Comparison of ENCODE assay signal across 8 mouse cellular contexts in genomic region chr5:134637820-134638367, GRCm38 (mm10). TPM values are rescaled to one million over a fixed set of nuclear protein-coding genes. Genes with fewer than 3 reads are reported as not detected.
DNase-seq lines count a peak whose midpoint lies in the region; ATAC-seq lines count a peak whose summit lies in the region.

No protein-coding gene starts in this region.

- H3K4me1 ChIP-seq in neural tube, embryonic 11.5 days (ENCODE audit: control insufficient read depth, insufficient read depth, low read length): peaks cover 3% of the 10 kb centered on the region; the same call in 1 of the 2 replicates
- peaks cover 21% of the 10 kb centered on the region for H3K4me1 ChIP-seq in forebrain, embryonic 12.5 days
- peaks cover 39% of the 10 kb centered on the region for H3K4me1 ChIP-seq in liver, embryonic 12.5 days
- peaks cover 6% of the 10 kb centered on the region; the same call in 1 of the 2 replicates for H3K4me1 ChIP-seq in stomach, embryonic 15.5 days

- no peak overlapping the region for H3K27ac ChIP-seq in neural tube, embryonic 11.5 days (ENCODE audit: low read depth, low read length)
- H3K27ac ChIP-seq in forebrain, embryonic 12.5 days: no peak overlapping the region
- peak overlapping the region; percentile 94; the same call in 1 of the 2 replicates for H3K27ac ChIP-seq in liver, embryonic 12.5 days
- H3K27ac ChIP-seq in stomach, embryonic 15.5 days: peak overlapping the region; percentile 95

- 37% methylated on average over 5 of the region's 5 CpGs for WGBS in neural tube, embryonic 11.5 days
- 36% methylated on average over 5 of the region's 5 CpGs for WGBS in forebrain, embryonic 12.5 days
- 11% methylated on average over 5 of the region's 5 CpGs for WGBS in liver, embryonic 12.5 days (ENCODE audit: insufficient replicate concordance)
- WGBS in stomach, embryonic 15.5 days: 16% methylated on average over 5 of the region's 5 CpGs

- peak overlapping the region; percentile 79 for H3K4me2 ChIP-seq in neural tube, embryonic 11.5 days (ENCODE audit: low read depth)
- H3K4me2 ChIP-seq in forebrain, embryonic 12.5 days: peak overlapping the region; percentile 80
- peak overlapping the region; percentile 89 for H3K4me2 ChIP-seq in liver, embryonic 12.5 days
- H3K4me2 ChIP-seq in stomach, embryonic 15.5 days: peak overlapping the region; percentile 67

- no peak for DNase-seq in neural tube, embryonic 11.5 days (ENCODE audit: low spot score)
- DNase-seq in neural tube, embryonic 10.5 days (ENCODE audit: extremely low spot score, low spot score): no peak
- no peak for DNase-seq in spleen, adult 18-20 months
- DNase-seq in urinary bladder, postnatal 4 days (ENCODE audit: low spot score in 2 of 2): no peak
- DNase-seq in cerebellum, adult 11 months: no peak

- peaks cover 4% of the 10 kb centered on the region; the same call in 1 of the 2 replicates for H3K36me3 ChIP-seq in neural tube, embryonic 11.5 days (ENCODE audit: control insufficient read depth, insufficient read depth, low read length)
- H3K36me3 ChIP-seq in forebrain, embryonic 12.5 days (replicated peaks): peaks cover 36% of the 10 kb centered on the region
- H3K36me3 ChIP-seq in liver, embryonic 12.5 days: peaks cover 43% of the 10 kb centered on the region
- H3K36me3 ChIP-seq in stomach, embryonic 15.5 days: peaks cover 13% of the 10 kb centered on the region

- peak overlapping the region; percentile 84 for H3K4me3 ChIP-seq in neural tube, embryonic 11.5 days (ENCODE audit: low read depth, low read length)
- H3K4me3 ChIP-seq in forebrain, embryonic 12.5 days (replicated peaks): peak overlapping the region; percentile 99
- peak overlapping the region; percentile 96 for H3K4me3 ChIP-seq in liver, embryonic 12.5 days
- H3K4me3 ChIP-seq in stomach, embryonic 15.5 days (replicated peaks): peak overlapping the region; percentile 68

- H3K9me3 ChIP-seq in neural tube, embryonic 11.5 days (ENCODE audit: control insufficient read depth, low read length): no peaks in the 10 kb centered on the region
- no peaks in the 10 kb centered on the region for H3K9me3 ChIP-seq in forebrain, embryonic 12.5 days
- H3K9me3 ChIP-seq in liver, embryonic 12.5 days (replicated peaks): no peaks in the 10 kb centered on the region
- no peaks in the 10 kb centered on the region for H3K9me3 ChIP-seq in stomach, embryonic 15.5 days

- peak overlapping the region; percentile 91 for H3K9ac ChIP-seq in neural tube, embryonic 11.5 days (ENCODE audit: low read length)
- peak overlapping the region; percentile 100 for H3K9ac ChIP-seq in forebrain, embryonic 12.5 days
- peak overlapping the region; percentile 99 for H3K9ac ChIP-seq in liver, embryonic 12.5 days
- peak overlapping the region; percentile 92 for H3K9ac ChIP-seq in stomach, embryonic 15.5 days

- ATAC-seq in neural tube, embryonic 11.5 days (ENCODE audit: insufficient read depth, low FRiP score, low TSS enrichment): no peak
- ATAC-seq in forebrain, embryonic 12.5 days (ENCODE audit: low FRiP score): no peak
- no peak for ATAC-seq in liver, embryonic 12.5 days
- ATAC-seq in stomach, embryonic 15.5 days (ENCODE audit: insufficient read depth, low FRiP score, low read depth): no peak

- no peaks in the 10 kb centered on the region for H3K27me3 ChIP-seq in neural tube, embryonic 11.5 days (ENCODE audit: control insufficient read depth, insufficient read depth, low read length)
- no peaks in the 10 kb centered on the region for H3K27me3 ChIP-seq in forebrain, embryonic 12.5 days
- H3K27me3 ChIP-seq in liver, embryonic 12.5 days (replicated peaks): no peaks in the 10 kb centered on the region
- no peaks in the 10 kb centered on the region for H3K27me3 ChIP-seq in stomach, embryonic 15.5 days (replicated peaks)

RNA-seq across cellular contexts. Expression of gene Eif4h, which starts 1.4 kb away (rescaled TPM):
- 457 and 469 TPM in 2 replicates for polyA plus RNA-seq in neural tube, embryonic 11.5 days (2014; fragmentation: Nextera tagmentation; extraction: Ambion mirVana)
- 459 and 466 TPM in 2 replicates for polyA plus RNA-seq in forebrain, embryonic 12.5 days (2016; fragmentation: Nextera tagmentation; extraction: Ambion mirVana)
- polyA plus RNA-seq in liver, embryonic 12.5 days (2016; fragmentation: Nextera tagmentation; extraction: Ambion mirVana): 287 and 308 TPM in 2 replicates
- polyA plus RNA-seq in stomach, embryonic 15.5 days (2015; fragmentation: Nextera tagmentation; extraction: Ambion mirVana): 415 and 416 TPM in 2 replicates

RNA-seq across cellular contexts. Expression of gene Lat2, which starts 23.1 kb away (rescaled TPM):
- 1.4 TPM in 2 replicates for polyA plus RNA-seq in neural tube, embryonic 11.5 days (2014; fragmentation: Nextera tagmentation; extraction: Ambion mirVana)
- polyA plus RNA-seq in forebrain, embryonic 12.5 days (2016; fragmentation: Nextera tagmentation; extraction: Ambion mirVana): 3.2 and 4.8 TPM in 2 replicates
- 1.7 and 1.8 TPM in 2 replicates for polyA plus RNA-seq in liver, embryonic 12.5 days (2016; fragmentation: Nextera tagmentation; extraction: Ambion mirVana)
- 3.0 and 4.0 TPM in 2 replicates for polyA plus RNA-seq in stomach, embryonic 15.5 days (2015; fragmentation: Nextera tagmentation; extraction: Ambion mirVana)

RNA-seq across cellular contexts. Expression of gene Limk1, which starts 50.5 kb away (rescaled TPM):
- 10.3 and 11.4 TPM in 2 replicates for polyA plus RNA-seq in neural tube, embryonic 11.5 days (2014; fragmentation: Nextera tagmentation; extraction: Ambion mirVana)
- polyA plus RNA-seq in forebrain, embryonic 12.5 days (2016; fragmentation: Nextera tagmentation; extraction: Ambion mirVana): 14.5 and 17.3 TPM in 2 replicates
- 1.3 and 1.5 TPM in 2 replicates for polyA plus RNA-seq in liver, embryonic 12.5 days (2016; fragmentation: Nextera tagmentation; extraction: Ambion mirVana)
- polyA plus RNA-seq in stomach, embryonic 15.5 days (2015; fragmentation: Nextera tagmentation; extraction: Ambion mirVana): 5.9 TPM in 2 replicates

RNA-seq across cellular contexts. Expression of gene Rfc2, which starts 56.7 kb away (rescaled TPM):
- polyA plus RNA-seq in neural tube, embryonic 11.5 days (2014; fragmentation: Nextera tagmentation; extraction: Ambion mirVana): 309 and 324 TPM in 2 replicates
- polyA plus RNA-seq in forebrain, embryonic 12.5 days (2016; fragmentation: Nextera tagmentation; extraction: Ambion mirVana): 305 and 325 TPM in 2 replicates
- 259 and 263 TPM in 2 replicates for polyA plus RNA-seq in liver, embryonic 12.5 days (2016; fragmentation: Nextera tagmentation; extraction: Ambion mirVana)
- 257 and 262 TPM in 2 replicates for polyA plus RNA-seq in stomach, embryonic 15.5 days (2015; fragmentation: Nextera tagmentation; extraction: Ambion mirVana)

Comparison
In these comparisons a context has a peak if more than half of its experiments do, and no peak if none do; other contexts are left out.
1. H3K27ac ChIP-seq: peak in liver, embryonic 12.5 days (single experiment) and stomach, embryonic 15.5 days (single experiment); none in neural tube, embryonic 11.5 days (single experiment) and forebrain, embryonic 12.5 days (single experiment).
2. Peak in every context shown above with its lines, with median percentiles within 50 percentile points of each other: H3K4me2 ChIP-seq, H3K4me3 ChIP-seq and H3K9ac ChIP-seq.